Mouse (Mus musculus): Measurements from ENCODE around the gene Dscam. TPM values are rescaled to one million over a fixed set of nuclear protein-coding genes. Genes with fewer than 3 reads are reported as not detected.

Dscam gene
- not detected in 2 replicates for polyA plus RNA-seq (2012; ENCODE audit: insufficient read depth, insufficient read length, missing spikeins)

- no peaks in the 10 kb centered on the region for H3K4me1 ChIP-seq (ENCODE audit: control insufficient read depth, insufficient read depth, insufficient read length, low read length)
- H3K27ac ChIP-seq (replicated peaks; ENCODE audit: low read depth, low read length): no peak within 1 kb of the TSS
- H3K4me3 ChIP-seq (ENCODE audit: insufficient read depth, low read depth, low read length): no peak within 1 kb of the TSS
Observed at GRCm38 (mm10) chr16:97170513-97171081, at the start of gene Dscam. Gene Dscam (minus strand): TSS chr16:97170752.

- Histone ChIP-seq H3K4me3 (ENCODE audit: insufficient read depth, low read depth, low read length) (no peak overlapping the region), H3K4me1 (ENCODE audit: control insufficient read depth, insufficient read depth, insufficient read length, low read length) (no peaks in the 10 kb centered on the region), H3K27ac (replicated peaks; ENCODE audit: low read depth, low read length) (no peak overlapping the region)
Observed at GRCm38 (mm10) chr16:97219381-97219780, 48.8 kb upstream of the Dscam start.

- no peak overlapping the region for H3K4me3 ChIP-seq (ENCODE audit: insufficient read depth, low read depth, low read length)
- no peaks in the 10 kb centered on the region for H3K4me1 ChIP-seq (ENCODE audit: control insufficient read depth, insufficient read depth, insufficient read length, low read length)
- H3K27ac ChIP-seq (replicated peaks; ENCODE audit: low read depth, low read length): no peak overlapping the region
Observed at GRCm38 (mm10) chr16:97209997-97210396, 39.4 kb upstream of the Dscam start.

GRCm38 (mm10) chr16:97208276-97208675 lies 37.7 kb upstream of the Dscam start:
- Histone ChIP-seq H3K4me1 (ENCODE audit: control insufficient read depth, insufficient read depth, insufficient read length, low read length) (no peaks in the 10 kb centered on the region), H3K4me3 (ENCODE audit: insufficient read depth, low read depth, low read length) (no peak overlapping the region), H3K27ac (replicated peaks; ENCODE audit: low read depth, low read length) (no peak overlapping the region)

GRCm38 (mm10) chr16:97204090-97204489 lies 33.5 kb upstream of the Dscam start:
- no peak overlapping the region for H3K27ac ChIP-seq (replicated peaks; ENCODE audit: low read depth, low read length)
- H3K4me1 ChIP-seq (ENCODE audit: control insufficient read depth, insufficient read depth, insufficient read length, low read length): no peaks in the 10 kb centered on the region
- H3K4me3 ChIP-seq (ENCODE audit: insufficient read depth, low read depth, low read length): no peak overlapping the region

DNA sequence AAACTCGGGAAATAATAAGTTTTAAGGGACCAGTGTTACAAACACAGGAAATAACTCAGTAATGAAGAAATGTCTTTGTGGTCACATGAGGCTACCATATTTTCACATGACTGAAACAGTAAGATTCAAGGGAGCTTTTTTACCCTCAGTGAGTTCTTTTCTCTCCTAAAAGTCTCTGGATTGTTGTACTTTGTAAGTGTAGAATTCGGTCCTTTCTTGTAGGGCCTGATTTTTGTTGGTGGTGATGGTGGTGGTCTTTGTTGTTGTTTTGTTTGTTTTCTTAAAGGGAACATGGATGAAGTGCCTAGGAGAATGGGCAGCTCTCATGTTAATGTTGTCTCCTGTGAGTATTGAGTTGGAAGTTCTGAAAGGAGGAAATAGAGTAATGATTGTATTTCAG lies 33.0 kb upstream of the Dscam start:
- Histone ChIP-seq H3K4me1 (ENCODE audit: control insufficient read depth, insufficient read depth, insufficient read length, low read length) (no peaks in the 10 kb centered on the region), H3K4me3 (ENCODE audit: insufficient read depth, low read depth, low read length) (no peak overlapping the region), H3K27ac (replicated peaks; ENCODE audit: low read depth, low read length) (no peak overlapping the region)

- no peak overlapping the region for H3K27ac ChIP-seq (replicated peaks; ENCODE audit: low read depth, low read length)
- no peaks in the 10 kb centered on the region for H3K4me1 ChIP-seq (ENCODE audit: control insufficient read depth, insufficient read depth, insufficient read length, low read length)
- H3K4me3 ChIP-seq (ENCODE audit: insufficient read depth, low read depth, low read length): no peak overlapping the region
Observed at GRCm38 (mm10) chr16:97194630-97195029, 24.1 kb upstream of the Dscam start.

DNA sequence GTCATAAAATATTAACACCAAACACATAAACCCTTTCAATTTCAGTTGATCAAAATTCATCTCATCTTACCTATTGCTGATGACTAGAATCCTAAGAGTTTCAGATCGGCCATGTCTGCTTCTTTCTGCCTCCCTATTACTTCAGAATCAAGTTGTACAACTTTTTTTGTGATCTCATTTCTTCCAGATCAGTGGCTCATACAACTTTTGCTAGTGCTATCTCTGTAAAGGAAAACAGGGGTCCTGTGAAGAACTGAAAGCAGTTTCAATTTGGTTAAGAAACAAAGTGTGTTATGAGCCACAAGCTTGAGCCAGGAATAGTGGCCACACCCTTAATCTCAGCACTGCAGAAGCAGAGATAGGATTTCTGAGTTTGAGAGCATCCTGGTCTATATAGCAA lies 23.6 kb upstream of the Dscam start:
- Histone ChIP-seq H3K27ac (replicated peaks; ENCODE audit: low read depth, low read length) (no peak overlapping the region), H3K4me3 (ENCODE audit: insufficient read depth, low read depth, low read length) (no peak overlapping the region), H3K4me1 (ENCODE audit: control insufficient read depth, insufficient read depth, insufficient read length, low read length) (no peaks in the 10 kb centered on the region)

GRCm38 (mm10) chr16:97192296-97192695 lies 21.7 kb upstream of the Dscam start:
- Histone ChIP-seq H3K4me1 (ENCODE audit: control insufficient read depth, insufficient read depth, insufficient read length, low read length) (no peaks in the 10 kb centered on the region), H3K4me3 (ENCODE audit: insufficient read depth, low read depth, low read length) (no peak overlapping the region), H3K27ac (replicated peaks; ENCODE audit: low read depth, low read length) (no peak overlapping the region)

GRCm38 (mm10) chr16:97190604-97191003 lies 20.1 kb upstream of the Dscam start:
- no peak overlapping the region for H3K4me3 ChIP-seq (ENCODE audit: insufficient read depth, low read depth, low read length)
- H3K4me1 ChIP-seq (ENCODE audit: control insufficient read depth, insufficient read depth, insufficient read length, low read length): no peaks in the 10 kb centered on the region
- no peak overlapping the region for H3K27ac ChIP-seq (replicated peaks; ENCODE audit: low read depth, low read length)

- Histone ChIP-seq H3K4me3 (ENCODE audit: insufficient read depth, low read depth, low read length) (no peak overlapping the region), H3K4me1 (ENCODE audit: control insufficient read depth, insufficient read depth, insufficient read length, low read length) (no peaks in the 10 kb centered on the region), H3K27ac (replicated peaks; ENCODE audit: low read depth, low read length) (no peak overlapping the region)
Observed at GRCm38 (mm10) chr16:97171500-97171899, 948 bp upstream of the Dscam start.

DNA sequence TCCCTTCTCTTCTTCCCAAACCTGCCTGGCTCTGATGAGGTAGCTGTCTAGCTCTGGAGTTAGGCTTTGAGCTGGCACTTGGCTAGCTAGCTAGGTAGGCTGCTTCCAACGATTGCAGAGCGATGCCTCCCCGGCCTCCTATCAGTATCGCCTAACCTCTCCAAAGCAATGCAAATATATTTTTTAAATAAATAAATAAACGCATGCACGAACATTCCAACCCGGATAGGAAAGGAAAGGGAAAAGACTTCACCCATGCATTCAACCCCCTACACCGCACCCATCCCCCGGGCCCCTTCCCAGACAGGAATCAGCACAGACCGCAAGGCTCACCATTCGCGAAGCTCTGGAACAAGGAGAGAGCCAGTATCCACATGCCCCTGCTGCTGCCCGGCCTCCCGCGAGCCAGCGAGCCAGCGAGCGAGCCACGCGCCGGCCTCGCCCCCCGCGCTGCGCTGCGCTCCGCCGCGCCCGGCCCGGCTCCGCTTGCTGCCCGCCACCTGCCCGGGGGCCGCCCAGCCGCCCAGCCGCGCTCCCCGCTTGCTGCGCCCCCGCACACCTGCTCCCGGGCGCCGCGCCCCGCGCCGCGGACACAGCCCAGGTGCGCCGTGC lies 545 bp downstream of the Dscam start:
- H3K4me1 ChIP-seq (ENCODE audit: control insufficient read depth, insufficient read depth, insufficient read length, low read length): no peaks in the 10 kb centered on the region
- no peak overlapping the region for H3K4me3 ChIP-seq (ENCODE audit: insufficient read depth, low read depth, low read length)
- H3K27ac ChIP-seq (replicated peaks; ENCODE audit: low read depth, low read length): no peak overlapping the region

DNA sequence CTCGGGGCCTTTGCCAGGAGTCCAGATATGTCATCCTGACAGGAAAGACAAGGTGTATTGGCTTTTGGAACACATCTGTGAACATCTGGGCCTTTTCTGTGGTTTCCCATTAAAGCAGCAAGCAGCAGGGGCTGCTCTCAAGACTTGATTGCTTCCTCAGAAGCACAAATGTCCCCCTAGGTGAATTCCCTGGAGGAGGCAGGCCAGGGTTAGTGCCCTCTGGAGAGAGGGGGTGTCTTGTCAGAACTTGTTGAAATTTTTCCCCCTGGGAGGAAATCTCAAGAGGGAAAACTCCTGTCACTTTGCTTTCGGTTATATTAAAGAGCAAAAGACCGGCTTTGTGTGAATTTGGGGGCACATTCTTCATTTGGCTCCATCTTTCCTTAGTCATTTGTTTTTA lies 1.9 kb downstream of the Dscam start:
- Histone ChIP-seq H3K27ac (replicated peaks; ENCODE audit: low read depth, low read length) (no peak overlapping the region), H3K4me1 (ENCODE audit: control insufficient read depth, insufficient read depth, insufficient read length, low read length) (no peaks in the 10 kb centered on the region), H3K4me3 (ENCODE audit: insufficient read depth, low read depth, low read length) (no peak overlapping the region)

DNA sequence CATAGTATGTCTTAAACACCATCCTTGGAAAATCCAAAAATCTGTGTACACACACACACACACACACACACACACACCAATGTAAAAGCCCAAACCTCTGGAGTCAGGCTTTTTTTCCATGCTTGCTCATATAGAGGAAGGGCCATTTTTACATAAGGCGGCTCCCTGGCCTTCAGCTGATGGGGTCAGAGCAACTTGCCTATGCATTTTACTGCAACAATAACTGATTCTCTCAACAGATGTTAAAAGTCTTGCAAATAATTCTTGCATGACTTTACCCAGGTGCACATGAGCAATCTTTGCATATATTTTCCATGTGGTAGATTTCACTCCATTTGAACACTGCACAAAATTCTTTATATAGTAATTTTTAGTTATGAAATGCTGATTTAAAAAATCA lies 2.5 kb downstream of the Dscam start:
- Histone ChIP-seq H3K4me3 (ENCODE audit: insufficient read depth, low read depth, low read length) (no peak overlapping the region), H3K4me1 (ENCODE audit: control insufficient read depth, insufficient read depth, insufficient read length, low read length) (no peaks in the 10 kb centered on the region), H3K27ac (replicated peaks; ENCODE audit: low read depth, low read length) (no peak overlapping the region)

GRCm38 (mm10) chr16:97166166-97166565 lies 4.4 kb downstream of the Dscam start:
- no peak overlapping the region for H3K4me3 ChIP-seq (ENCODE audit: insufficient read depth, low read depth, low read length)
- no peak overlapping the region for H3K27ac ChIP-seq (replicated peaks; ENCODE audit: low read depth, low read length)
- H3K4me1 ChIP-seq (ENCODE audit: control insufficient read depth, insufficient read depth, insufficient read length, low read length): no peaks in the 10 kb centered on the region

- H3K27ac ChIP-seq (replicated peaks; ENCODE audit: low read depth, low read length): no peak overlapping the region
- no peaks in the 10 kb centered on the region for H3K4me1 ChIP-seq (ENCODE audit: control insufficient read depth, insufficient read depth, insufficient read length, low read length)
- H3K4me3 ChIP-seq (ENCODE audit: insufficient read depth, low read depth, low read length): no peak overlapping the region
Observed at GRCm38 (mm10) chr16:97165444-97166121, 5.0 kb downstream of the Dscam start.
